Mouse (Mus musculus) neutrophil, adult 59 days (primary cell): ENCODE measurements around the gene Rpp14. TPM values are rescaled to one million over a fixed set of nuclear protein-coding genes. Genes with fewer than 3 reads are reported as not detected.

ENCODE experiments used
- total RNA-seq, 2 experiments: library from RNA; stranded (reverse); gene quantifications; 1 replicate in 1 of 2; 2 replicates in 1 of 2; pipeline ENCODE4 v1.2.4; 2023

Rpp14 gene
- 1 to 10 TPM; 4.6 to 5.0 TPM for total RNA-seq

DNA sequence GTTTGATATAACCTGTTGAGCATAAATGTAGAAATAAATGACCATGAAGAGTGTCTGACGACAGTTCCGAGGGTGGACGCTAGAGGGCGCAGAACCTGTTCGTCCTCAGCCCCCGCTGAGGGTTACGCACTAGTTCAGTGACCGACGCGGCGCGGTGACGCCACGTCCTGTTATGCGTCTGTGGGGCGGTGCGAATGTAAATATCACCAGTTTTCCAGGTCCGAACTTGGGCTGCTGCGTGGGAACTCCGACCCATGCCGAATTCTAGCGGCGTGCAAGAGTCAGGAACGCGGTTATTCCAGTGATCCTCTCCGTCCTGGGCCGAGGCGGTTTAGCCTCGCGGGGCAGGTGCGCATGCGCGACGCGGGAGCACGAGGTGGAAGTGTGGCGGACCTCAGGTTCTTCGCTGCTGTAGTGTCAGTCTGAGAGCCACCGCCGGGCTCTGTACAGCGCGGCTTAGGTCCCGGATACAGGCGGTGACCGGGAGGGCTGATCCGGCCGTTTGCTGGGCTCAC lies at the start of gene Rpp14:
Rpp14 (plus strand) TSS at position 203 of the 515 bp plus-strand sequence.

DNA sequence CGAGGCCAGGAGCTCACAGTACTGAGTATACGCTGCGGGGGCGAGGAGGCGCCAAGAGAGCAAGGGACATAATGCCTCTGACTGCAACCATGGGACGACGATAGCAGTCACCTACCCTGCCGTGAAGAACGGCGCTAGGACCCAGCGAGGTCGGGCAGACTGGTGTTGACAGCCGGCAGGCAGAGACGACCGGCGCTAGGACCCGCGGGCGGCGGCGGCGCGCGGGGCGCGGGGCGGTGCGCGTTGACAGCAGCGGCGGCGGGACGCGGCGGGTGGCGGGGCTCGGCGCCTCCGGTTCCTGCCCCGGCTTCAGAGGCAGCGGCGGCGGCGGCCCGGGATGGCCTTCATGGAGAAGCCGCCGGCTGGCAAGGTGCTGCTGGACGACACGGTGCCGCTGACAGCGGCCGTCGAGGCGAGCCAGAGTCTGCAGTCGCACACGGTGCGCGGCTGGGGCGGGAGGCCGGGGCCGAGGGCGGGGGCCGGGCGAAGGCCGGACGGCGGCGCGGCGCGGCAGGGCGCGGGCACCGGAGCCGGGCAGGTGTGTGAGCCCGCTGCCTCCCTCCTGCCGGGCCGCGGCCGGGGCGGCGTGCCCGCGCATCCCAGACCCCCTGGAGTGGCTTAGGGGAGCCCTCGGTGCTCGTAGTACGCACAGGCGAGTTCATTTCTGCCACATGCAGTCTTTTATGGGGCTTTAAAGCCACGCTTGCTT lies 18.0 kb downstream of the Rpp14 start, which contains the start of gene Pxk:
Pxk (plus strand) TSS at position 234 of the 709 bp plus-strand sequence.

Other genes with a start within 250 kb of the Rpp14 start
- gene Gm45521, start 123.1 kb upstream of the Rpp14 start, total RNA-seq = not detected
- under 1 TPM; 0.18 to 0.64 TPM for gene Dnase1l3, start 85.8 kb upstream of the Rpp14 start, total RNA-seq
- under 1 TPM; 0.44 to 0.47 TPM for gene Abhd6, start 77.5 kb upstream of the Rpp14 start, total RNA-seq
- gene Pxk, start 17.8 kb downstream of the Rpp14 start, total RNA-seq = 10 to 100 TPM; 54.7 to 58.6 TPM
- 10 to 100 TPM; 80.7 to 85.0 TPM for gene Pdhb, start 92.7 kb downstream of the Rpp14 start, total RNA-seq
- 1 to 10 TPM; 6.1 to 8.2 TPM for gene Kctd6, start 133.8 kb downstream of the Rpp14 start, total RNA-seq
- not detected for gene Acox2, start 179.0 kb downstream of the Rpp14 start, total RNA-seq
- gene Fam107a, start 237.7 kb downstream of the Rpp14 start, total RNA-seq = not detected